Mouse (Mus musculus) testis, adult 2 months (tissue): Measurements from ENCODE around the gene Trim25.

Experiments
- CTCF ChIP-seq: fragments of 200-500 bp; IDR thresholded peaks from 2 replicates; pipeline ENCODE4 v1.5.1; 2012; ENCODE audit warnings: low read depth, mild to moderate bottlenecking, inconsistent platforms, low read length, moderate library complexity; ENCODE audit not compliant: control insufficient read depth, insufficient read depth, insufficient replicate concordance
- POLR2A ChIP-seq: fragments of 200-500 bp; IDR thresholded peaks from 2 replicates; pipeline ENCODE4 v1.6.1; 2012; ENCODE audit warnings: low read depth, mild to moderate bottlenecking, inconsistent platforms, low read length, moderate library complexity; ENCODE audit not compliant: control insufficient read depth

DNA sequence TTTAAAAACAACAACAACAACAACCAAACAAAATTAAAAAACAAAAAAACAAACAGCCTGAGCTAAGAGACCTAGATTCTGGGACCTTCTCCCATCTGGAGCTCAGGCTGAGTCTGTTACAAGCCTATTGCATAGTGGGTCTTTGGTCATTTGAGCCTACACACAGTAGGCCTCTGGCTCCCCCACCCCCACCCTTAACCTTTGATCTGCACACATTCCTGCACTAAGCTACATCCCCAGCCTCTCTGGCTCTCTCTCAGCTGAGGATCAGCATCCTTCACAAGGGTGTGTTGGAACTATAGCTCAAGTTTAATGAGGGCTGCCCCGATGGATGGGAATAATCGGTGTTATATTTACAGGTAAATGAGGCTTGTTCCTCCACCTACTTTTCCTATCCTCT, 3.6 kb upstream of the Trim25 start:
- TF ChIP-seq CTCF = no peak
- no peak for TF ChIP-seq POLR2A
